Mouse (Mus musculus) T-helper 1 cell (primary cell): Measurements from ENCODE around the gene Atp8a1.

Source experiments
- in situ Hi-C: fragments of 300-600 bp; cut with MboI, MseI; formaldehyde crosslinking; loops from one replicate; pipeline ENCODE4 v1.15.1; 2025; ENCODE audit warnings: high pct_unique_total_duplicates

Gene Atp8a1

GRCm38 (mm10) chr5:67685461-67685860 is 161.8 kb downstream of the Atp8a1 start:
- in situ Hi-C loops, result no loop called here

DNA sequence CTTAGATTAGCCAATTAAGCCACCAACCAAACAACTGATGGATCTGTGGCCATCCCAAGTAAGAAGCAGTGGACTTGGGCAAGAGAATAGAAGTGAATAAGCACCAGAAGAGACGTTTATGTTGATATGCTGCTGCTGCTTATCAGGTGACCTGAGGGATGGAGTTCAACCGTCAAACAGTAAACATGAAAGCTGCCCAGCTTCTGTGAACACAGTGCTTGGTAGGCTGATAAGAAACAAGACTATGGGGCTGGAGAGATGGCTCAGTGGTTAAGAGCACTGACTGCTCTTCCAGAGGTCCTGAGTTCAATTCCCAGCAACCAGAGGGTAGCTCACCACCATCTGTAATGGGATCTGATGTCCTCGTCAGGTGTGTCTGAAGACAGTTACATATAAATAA is 168.4 kb downstream of the Atp8a1 start:
- in situ Hi-C loops, result no loop called here

DNA sequence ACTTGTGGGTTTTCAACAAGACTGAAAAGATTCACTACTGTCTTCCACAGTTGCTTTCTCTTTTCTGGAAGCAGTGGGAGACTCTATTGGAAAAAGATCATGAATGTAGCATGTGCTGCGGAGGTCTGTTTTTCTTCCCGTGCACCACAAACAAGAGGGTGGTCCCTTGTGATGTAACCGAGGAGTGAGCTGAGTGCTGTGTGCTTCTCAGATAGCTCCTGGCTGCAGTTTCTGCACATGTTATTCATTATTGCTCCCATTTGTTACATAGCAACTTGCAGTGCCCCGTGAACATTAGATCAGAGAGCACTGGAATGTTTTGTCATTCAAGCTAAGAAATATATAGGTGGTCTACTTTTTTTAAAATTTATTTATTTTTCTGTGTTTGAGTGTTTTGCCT is 174.2 kb downstream of the Atp8a1 start:
- in situ Hi-C loops, result no loop called here

DNA sequence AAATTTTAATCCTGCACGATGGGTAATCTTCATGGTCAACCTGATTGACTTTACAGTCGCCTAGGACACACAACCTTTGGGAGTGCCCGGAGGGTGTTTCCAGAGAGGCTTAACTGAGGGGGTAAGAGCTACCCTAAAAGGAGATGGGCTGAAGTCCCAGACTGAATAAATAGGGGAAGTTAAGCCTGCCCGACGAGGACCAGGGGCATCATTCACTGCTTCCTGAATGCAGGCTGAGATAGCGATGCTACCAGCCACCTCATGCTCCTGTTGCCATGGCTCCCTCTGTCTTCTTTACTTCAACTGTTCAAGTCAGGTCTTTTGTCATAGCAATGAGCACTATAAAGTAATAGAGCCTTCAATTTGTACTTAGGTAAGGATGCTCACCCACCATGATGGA is 177.1 kb downstream of the Atp8a1 start:
- in situ Hi-C loops, result no loop called here

- in situ Hi-C loops, result no loop called here
Measured at GRCm38 (mm10) chr5:67669436-67669896, 177.8 kb downstream of the Atp8a1 start.

GRCm38 (mm10) chr5:67662715-67663114 is 184.5 kb downstream of the Atp8a1 start:
- in situ Hi-C loops, result no loop called here

DNA sequence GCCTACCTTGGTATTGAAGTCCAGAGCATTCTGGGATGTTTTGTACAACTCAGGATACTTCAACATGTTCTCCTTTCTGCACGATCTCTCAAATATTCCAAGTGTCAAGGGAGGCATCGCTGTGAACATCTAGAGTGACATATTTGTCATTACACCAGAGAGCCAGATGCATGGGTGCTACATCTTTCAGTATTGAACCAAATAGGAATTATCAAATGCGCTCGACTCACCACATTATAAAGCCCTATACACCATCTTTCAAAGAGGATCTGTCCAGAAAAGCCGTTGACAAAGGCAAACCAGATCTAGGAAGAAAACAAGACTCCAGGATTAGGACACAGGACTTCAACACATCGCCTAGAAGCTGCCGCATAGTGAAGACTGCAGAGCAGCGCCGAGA is 187.4 kb downstream of the Atp8a1 start:
- in situ Hi-C loops, result no loop called here

- in situ Hi-C loops, result no loop called here
Measured at GRCm38 (mm10) chr5:67656821-67657259, 190.4 kb downstream of the Atp8a1 start.

GRCm38 (mm10) chr5:67655696-67656519 is 191.3 kb downstream of the Atp8a1 start:
- in situ Hi-C loops, result no loop called here

- in situ Hi-C loops, result no loop called here
Measured at GRCm38 (mm10) chr5:67654572-67654971, 192.7 kb downstream of the Atp8a1 start.

DNA sequence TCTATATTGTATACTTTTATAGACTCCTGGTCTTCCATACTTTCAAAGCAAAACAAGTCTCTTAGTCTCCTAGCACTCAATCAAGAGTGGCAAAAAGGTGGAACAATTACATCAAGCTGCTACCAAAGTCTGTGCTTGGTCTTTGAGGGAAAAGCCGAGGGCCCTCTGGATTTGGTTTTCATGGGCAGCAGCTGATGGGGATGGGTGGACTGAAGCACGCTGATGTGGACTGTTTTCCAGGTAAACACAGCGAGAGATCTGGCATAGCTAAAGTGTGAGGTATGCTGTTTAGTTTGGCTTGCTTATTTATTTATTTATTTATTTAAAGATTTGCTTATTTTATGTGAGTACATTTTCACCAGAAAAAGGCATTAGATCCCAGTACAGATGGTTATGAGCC is 193.7 kb downstream of the Atp8a1 start:
- in situ Hi-C loops, result no loop called here

DNA sequence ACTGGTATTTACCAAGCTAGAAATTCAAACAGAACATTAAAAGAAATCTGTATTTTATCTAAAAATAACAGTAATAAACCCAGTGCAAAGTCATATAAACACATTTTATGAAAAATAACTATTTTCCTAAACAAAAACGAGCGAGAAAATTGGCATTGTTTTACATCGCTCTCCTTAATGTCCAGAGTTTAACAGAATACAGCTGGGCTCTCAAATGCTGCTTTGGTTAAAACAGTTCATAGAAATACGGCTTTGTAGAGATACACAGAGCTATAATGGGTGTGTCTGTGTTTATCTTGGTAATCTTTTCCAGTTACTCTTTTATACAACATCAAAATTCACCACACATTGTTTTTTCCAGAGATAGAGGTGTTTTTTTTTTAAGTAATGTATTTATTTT is 194.8 kb downstream of the Atp8a1 start:
- in situ Hi-C loops, result no loop called here

DNA sequence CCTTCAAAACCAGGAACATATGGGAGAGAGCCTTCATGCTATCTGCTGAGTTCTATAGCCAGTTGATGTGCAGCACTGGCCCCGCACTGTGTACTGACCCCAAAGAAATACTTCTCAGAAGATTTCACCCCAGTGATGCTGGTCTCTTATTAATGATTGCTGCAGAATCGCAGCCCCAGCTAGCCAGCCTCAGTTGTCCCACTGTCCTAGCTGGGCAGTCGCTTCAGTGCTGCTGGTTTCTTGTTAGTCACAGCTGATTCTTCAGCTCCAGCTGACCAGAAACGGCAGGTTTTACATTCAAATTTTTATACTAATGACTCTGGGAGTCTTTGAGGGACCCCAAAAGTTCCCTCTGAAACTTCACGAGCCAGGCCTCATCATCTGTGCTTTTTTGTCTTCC is 197.2 kb downstream of the Atp8a1 start:
- in situ Hi-C loops, result no loop called here

GRCm38 (mm10) chr5:67649156-67649555 is 198.1 kb downstream of the Atp8a1 start:
- in situ Hi-C loops, result no loop called here

DNA sequence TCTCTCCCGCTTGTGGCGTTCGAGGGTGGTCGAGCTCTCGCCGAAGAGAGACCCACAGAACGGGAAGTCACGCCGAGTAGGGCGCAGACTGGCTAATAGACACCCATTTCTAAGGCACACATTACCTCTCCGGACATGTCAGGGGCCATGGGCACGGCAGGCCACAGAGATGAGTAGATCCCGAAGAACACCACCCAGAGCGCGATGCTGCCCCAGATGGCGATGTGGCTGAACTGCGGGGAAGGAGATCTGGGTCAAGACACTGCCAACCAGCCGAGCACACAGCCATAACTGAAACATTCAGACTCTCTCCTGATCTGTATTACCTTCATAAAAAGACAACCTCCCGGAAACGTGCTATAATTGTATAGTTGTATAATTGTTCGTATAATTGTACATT is 199.7 kb downstream of the Atp8a1 start:
- in situ Hi-C loops, result no loop called here

GRCm38 (mm10) chr5:67646756-67647529 is 200.3 kb downstream of the Atp8a1 start:
- in situ Hi-C loops, result no loop called here

DNA sequence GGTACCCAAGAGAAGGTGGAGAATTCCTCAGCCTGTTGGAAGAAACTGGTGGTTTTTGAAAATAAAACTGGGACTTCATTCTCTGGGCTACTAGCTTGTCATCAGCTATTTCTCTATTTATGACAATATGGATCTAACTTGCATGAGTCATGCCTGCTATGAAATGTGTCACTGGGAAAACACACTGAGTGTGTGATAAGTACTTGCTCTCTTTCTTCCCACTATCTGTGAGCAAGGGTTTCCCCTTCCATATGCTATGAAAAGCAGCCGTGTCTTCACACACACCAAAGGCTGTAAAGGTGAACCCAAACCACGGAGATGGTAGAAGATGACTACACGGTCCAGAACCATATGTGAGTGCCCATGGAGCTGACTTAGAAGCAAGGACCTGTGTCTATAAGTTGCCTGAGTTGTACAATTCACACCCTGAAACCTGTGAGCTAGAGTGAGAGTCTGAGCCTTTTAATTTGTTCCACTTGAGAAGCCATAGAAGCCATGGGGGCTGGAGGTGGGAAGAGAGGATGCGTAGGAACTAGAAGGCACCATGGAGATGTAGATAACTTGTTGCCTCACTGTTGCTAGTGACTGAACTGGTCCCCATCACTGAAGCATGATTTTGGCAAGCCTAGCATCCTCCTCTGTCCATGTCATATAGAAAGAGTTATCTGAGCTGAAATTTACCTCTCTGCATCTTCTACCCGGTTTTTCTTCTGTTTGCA is 203.5 kb downstream of the Atp8a1 start:
- in situ Hi-C loops, result no loop called here

DNA sequence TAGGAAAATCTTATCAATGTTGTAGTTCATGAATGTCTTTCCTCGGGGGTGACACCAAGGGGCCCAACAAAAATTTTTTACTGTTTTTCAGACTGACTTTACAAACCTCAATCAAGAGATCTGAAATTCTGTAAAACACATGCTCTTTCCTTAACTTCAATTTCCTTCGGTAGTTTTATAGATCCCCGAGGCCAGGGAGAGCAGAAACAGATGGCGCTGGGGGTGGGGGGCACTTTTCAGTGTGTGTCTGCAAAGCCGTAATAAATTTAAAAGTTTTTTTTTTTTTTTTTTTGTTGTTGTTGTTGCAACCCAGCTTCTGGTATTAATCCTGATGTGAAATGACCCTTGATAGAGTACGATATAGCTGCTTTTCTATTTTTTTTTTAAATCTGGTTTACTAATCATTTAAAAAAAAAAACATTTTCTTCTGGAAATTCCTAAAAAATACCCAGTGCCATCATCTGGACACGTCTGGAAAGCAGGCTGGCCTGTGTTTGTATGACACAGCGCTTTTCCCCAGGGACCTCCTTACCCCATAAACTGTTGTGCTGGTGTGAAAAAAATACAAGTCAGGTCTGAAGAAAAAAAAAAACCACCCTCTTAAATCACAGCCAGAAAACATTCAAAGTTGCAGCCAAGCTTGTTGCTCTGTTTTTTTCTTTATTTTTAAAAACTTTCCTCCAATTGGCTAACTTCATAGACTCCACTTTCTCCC is 205.7 kb downstream of the Atp8a1 start:
- in situ Hi-C loops, result no loop called here

DNA sequence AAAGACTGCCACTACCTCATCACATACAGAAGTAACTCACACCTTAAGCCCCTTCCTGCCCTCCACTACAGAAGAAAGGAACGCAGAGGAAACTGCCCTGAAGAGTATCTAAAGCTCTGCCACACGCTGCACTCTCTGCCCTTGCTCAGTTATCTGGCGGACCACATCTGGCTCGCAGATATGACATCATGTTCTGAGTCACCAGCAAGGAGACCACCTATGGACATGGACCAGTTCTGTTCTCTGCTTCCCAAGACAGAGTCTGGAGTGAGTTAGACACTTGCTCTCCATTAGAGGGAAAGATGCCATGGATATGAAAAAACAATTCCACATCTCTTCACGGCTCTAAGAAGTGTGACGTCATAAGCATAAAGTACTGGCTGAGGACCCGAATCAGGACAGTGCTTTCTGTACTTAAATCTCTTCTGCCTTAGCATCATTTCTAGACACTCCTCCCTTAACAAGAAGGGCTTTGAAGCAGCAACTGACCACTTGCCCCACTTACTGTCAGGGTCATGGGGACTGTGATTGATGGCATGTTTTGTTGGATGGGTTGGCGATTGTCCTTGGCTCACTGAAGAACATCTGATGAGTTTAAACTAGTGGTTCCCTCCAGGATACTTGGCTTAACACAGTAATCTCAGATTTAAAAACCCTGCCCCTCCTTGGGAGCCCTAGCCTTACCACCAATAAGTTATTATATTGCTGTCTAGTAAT is 206.5 kb downstream of the Atp8a1 start:
- in situ Hi-C loops, result no loop called here

DNA sequence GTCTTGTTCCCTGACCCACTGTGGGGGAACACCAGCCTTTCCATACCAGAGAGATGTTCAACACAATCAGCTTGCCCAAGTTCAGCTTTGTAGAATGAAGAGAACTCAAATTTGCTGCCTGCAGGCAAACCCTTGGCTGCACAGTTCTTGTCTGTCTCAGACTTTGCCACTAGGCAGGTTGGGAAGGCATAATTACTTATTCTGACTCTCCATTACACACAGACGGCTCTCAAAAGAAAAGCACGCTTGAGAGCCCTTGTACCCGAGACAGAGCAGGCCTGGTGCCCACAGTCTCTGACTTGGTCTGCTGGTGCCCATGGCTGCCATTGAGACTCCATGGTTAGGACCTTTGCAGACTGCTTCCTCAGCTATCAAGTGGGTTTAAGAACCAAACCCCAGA is 212.9 kb downstream of the Atp8a1 start:
- in situ Hi-C loops, result no loop called here

DNA sequence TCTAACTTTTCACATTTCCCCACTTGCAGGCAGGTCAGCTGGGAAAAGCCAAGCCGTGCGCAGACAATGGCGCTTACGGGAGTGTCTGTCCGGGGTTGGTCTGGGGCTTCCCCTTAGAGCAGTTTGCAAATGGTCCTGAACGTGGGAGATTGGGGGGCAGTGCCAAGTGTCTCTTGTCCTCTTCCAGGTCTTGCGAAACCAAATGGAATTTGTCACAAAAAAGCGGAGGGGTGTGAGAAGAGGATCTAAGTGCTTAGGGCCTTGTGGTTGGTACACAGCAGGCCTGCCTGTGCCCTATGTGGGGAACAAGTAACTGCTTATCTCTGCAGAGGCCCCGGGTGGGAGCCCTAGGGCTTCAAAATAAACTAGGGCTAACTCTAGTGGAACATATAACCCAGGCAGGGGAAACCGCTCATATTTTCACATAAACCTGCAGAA is 213.4 kb downstream of the Atp8a1 start:
- in situ Hi-C loops, result no loop called here
